Mouse (Mus musculus) frontal cortex, adult 2 months (tissue): ENCODE data around the gene Traf1. TPM values are rescaled to one million over a fixed set of nuclear protein-coding genes. Genes with fewer than 3 reads are reported as not detected.

Experiments
- DNase-seq, 2 experiments: peaks; one replicate each; pipeline ENCODE4 v3.0.0; 2022; ENCODE audit warnings: low spot score in 1 of 2; ENCODE audit errors: extremely low spot score in 1 of 2
- polyA plus RNA-seq: library from polyadenylated mRNA; depleted of rRNA; stranded (reverse); fragments of >200 nt; gene quantifications from 2 replicates; pipeline ENCODE4 v1.2.3, GENCODE M21; 2012; rRNA removed

Traf1 gene
- 3.5 and 4.8 TPM in 2 replicates for polyA plus RNA-seq

DNA sequence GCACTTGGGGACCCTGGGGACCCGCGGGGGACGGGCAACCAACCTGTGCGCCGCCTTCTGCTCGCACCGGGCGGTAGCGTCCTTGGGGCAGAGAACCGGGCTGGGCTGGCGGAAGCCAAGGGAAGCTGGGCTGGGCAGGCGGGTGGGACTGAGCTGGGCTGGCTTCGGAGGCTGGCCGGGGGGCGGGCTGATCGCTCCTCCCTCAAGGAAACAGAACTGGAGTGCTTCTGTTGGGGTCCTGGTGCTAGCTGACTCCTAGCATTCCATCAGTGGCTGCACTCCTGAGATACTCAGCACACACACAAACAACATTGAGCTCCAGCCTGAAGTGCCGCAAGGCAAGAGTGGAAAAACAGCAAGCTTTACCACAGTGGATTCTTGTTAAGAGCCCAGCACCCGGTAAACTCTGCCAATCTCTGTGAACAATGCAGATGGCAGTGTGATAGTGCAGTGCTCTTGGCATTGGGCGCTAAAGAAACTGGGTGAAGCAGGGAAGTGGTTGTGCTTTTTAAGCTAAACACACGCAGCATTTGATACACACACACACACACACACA is at the start of gene Traf1:
Gene Traf1 (minus strand): TSS at position 292 of the 556 bp plus-strand sequence.
- no peak for DNase-seq

DNA sequence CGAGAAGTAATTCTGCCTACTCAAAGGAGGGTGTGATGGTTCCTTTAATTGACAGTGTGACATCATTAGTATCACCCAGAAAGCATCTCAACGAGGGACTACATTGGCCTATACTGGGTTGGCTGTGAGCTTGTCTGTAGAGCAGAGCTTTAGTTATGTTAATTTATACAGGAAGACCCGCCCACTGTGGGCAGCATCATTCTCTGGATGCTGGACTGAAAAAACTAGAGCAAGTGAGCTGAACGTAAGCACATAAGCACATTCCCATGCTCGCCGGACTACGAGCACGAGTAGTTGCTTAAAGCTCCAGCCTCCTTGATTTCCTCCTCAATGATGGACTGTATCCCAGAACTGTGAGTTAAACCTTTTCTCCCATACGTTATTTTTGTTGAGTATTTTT is 37.4 kb upstream of the Traf1 start:
- peak; percentile 63 to 69 for DNase-seq

DNA sequence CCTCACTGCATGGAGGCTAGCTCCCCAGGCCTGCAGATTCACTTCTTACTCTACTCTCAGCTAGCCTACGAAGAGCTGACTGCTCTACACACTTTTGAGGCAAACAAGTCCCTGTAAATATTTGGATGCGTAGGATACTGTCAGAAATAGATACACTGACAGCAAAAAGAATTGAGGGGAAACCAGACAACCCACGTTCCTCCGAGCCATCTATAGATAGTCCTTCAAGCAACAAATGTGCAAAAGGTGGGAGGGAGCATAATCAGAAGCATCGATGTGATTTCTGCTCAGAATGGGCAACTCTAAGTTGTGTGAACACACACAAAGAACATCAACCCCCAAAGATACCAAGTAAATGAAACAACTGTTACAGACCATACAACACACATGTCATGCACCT is 34.9 kb upstream of the Traf1 start:
- peak; percentile 25 to 31 for DNase-seq

DNA sequence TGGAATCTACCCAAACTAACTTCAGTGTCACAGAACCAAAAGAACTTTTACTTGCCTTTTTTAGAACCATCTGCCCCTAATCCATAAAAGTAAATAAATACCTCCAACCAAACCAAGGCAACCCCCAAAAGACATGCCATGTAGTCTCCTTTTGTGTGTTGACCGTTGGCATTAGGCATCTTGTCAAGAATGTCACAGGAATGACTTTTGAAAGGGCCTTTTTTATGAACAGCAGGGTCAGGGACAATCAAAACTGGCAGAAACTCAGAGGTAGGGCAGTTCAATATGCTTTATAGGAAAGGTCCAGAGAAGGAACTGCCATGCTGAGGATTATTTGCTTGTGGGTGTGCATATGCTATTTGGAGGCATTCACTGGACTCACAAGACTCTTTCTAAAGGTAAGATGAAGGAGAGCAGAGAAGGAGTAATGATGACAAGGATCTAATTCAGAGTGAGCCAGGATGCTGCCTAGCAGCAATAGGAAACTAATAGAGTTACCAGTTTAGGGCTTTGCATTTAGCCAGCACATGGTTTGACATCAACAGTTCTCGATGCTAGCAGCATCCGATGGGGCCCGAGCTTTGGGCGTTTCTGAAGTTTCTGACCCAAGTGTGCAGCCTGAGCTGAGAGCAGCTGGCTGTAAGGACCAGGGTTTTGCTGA is 32.3 kb upstream of the Traf1 start:
- no peak for DNase-seq

DNA sequence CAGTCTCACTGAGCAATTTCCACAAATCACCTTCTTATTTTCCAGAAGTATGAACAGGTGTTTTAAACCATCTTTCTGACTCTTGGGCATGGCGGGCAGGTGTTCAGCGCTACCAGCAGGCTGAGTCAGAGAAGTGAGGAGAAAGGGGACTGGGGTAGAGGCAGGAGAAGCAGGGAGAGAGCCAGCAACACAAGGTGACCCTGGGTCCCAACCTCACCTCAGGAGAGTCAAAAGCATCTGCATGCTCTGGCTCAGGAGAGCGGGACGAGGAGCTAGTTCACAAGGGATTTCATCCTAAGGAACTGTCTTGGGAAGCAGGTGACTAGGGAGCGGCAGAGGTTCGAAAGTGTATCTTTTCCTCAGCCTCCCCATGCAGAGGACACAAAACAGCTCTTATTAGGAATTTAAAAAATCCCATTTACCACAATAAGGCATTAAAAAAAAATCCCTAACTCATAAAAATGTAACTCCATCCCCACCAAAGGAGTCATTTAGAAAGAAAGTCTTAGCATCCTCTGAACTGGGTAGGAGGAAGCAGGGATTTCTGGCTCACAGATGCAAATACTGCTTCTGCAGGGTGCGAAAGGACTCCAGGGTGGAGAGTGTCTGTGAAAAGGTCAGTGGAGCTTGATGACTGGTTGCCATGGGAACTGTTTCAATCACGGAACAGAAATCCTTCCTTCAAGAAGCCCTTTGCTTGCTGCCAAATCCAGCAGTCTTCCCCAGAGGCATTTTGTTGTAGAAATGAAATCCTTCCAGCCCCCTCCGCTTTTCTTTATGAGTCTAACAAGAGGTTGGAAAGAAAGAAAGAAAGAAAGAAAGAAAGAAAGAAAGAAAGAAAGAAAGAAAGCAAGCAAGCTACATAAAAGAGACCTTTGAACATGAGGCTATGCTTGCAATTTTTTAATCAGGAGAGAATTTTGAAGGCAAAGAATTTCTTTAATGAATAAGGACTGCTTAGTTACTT is 31.4 kb upstream of the Traf1 start:
- peak; percentile 20 to 62 for DNase-seq

DNA sequence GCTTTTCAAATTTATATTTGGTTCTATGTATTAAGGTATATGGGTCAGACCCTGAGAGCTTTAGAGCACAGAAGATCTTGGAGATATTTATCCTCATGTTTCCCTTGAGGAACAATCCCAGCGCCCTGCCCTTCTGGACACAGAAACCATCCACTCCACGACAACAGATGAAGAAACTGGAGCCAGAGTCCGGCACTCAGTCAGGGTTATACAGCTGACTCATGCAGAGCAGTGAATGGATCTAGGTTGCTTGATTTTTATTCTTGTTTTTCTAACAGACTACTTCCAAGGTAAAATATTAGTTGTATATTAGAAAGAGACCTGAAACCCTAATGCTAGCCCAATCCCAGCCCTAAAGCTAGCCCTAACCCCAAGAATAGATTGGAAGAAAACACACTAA is 30.4 kb upstream of the Traf1 start:
- DNase-seq: no peak

DNA sequence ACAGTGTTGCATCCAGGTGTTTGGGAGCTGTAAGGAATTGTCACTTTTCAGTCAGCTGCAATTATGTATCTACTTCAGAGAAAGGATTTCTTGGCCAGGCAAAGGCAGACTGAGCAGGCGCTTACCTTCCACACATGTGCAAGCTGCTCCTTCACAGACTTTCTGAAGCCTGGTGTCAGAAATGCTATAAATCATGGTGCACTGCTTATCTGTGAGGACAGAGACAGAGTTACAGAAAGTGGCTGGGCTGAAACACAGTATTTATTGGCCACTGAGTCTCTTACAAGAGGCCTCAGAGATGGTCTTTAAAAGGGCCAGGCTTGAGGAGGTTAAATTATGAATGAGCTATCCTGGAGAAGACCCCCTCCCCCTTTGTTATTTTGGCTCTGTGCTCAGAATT is 28.2 kb upstream of the Traf1 start:
- DNase-seq: no peak

DNA sequence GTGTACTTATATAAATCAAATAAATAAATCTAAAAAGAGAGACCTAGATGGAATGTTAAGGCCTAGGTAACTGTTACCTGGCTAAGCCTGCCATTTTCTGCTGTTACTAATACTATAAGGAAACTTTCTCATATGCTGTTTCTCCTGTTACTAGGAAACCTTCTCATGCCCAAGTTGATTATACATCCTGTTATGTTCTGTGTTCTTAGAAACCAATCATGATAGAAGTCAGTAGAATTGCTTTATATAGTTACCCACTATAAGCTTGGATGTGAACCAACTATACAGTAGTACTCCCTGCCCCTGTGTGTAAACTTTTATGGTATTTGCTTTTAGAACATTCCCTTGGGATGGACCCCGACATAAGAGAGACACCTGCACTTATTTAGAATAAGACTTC is 26.0 kb upstream of the Traf1 start:
- no peak for DNase-seq

DNA sequence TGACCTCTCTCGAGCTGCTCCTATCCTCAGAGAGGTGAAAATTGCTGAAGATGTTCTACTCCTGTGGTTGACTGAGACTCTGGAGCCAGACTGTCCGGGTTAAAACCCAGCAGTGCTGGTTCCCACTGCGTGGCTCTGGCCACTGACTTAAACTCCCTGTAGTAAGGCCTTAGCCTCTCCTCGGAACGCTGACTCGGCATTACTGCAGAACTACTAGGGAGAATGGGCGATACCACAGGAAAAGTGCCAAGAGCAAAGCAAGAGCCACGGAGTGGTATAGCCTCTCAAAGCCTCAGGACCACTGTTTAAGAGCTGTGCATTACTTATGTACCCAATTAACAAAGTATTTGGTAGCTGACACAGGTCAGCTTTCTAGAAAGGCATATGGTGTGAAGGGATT is 23.3 kb upstream of the Traf1 start:
- DNase-seq: no peak

DNA sequence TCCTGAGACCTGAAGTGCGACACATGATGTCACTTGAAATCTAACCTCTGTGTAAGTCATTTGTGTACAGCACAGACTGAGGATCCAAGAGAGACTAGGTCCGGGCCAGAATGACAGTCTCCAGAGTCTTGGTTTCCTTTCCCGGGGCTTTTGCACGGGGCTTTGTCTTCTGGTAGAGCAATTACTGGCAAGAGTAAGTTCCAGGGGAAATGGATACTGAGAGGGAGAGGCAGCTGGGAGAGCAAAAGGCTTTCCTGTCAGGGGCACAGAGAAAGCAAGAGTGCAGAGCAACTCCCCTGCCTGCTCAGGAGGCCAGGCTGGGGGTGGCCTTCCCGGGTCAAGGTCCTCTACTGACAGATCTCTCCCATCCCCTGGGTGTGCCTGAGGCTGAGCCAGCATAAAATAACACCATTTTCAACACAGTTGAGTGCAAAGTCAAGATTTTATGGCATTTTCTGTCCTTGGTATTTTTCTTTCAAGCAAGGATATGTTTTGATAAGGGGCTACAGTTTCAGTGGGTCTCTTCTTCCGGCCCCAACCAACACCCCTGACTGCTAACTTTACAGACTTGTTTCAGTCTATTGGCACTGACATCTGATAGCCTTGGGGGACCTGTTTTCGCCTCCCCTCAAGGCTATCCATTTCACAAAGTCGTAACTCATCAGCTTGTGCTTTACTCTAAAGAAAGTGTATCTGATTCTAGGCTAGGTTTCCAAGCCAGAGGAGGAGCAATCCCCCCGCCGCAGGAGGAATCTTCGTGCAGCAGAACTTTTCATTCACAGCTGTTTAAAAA is 21.5 kb upstream of the Traf1 start:
- DNase-seq: no peak

DNA sequence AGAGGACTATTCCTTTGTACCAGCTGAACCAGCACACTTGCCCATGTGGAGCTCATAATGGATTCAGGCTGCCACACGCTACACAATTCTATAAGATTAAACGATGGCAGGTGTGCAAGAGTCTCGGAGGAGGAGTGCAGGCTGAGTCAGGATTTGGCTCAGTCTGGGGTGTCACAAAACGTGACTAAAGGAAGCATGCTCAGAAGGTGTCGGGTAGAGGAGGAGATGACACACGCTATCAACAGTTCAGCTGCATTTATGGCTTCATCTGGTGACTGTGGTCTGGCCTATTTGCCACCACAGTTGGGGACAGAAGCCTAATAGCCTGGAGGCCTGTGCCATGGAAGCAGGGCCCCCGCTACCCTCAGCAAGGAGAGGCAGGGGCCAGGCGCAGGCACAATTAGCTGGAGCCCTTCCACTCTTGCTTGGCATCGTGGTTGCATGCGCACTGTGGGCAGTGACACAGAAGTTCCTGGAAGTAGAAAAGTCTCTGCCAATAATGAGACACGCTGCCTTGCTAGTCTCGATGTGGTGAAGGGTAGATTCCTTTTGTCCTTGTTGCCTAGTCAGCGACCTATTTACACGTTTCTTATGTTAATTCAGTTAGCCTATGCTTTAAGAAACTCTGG is 20.6 kb upstream of the Traf1 start:
- DNase-seq: peak in 1 of 2 experiments; percentile 64

DNA sequence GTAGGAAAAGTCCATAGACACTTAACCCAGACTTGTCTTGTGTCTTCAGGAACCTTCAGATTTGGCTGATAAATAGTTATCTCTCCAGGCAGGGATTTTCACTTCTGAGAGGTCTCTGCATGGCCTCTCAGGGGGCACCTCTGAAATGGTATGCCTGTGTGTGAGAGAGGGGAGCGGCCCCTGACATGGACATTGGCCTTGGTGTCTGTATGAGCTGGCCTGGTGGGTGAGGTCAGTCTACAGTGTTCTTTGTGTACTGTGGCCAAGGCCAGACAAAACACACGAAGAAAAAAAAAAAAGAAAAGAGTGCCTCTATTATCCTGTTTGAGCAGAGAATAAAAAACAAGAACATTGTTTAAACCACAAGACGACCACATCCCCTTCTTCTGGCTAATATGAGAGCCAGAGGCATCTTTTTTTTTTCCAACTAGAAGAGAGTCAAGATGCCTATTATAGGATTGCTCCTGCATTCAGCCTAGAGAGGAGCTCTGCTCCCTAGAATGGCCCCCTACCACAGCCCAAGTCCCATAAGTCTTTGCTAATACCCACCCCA is 18.0 kb upstream of the Traf1 start:
- DNase-seq: no peak

DNA sequence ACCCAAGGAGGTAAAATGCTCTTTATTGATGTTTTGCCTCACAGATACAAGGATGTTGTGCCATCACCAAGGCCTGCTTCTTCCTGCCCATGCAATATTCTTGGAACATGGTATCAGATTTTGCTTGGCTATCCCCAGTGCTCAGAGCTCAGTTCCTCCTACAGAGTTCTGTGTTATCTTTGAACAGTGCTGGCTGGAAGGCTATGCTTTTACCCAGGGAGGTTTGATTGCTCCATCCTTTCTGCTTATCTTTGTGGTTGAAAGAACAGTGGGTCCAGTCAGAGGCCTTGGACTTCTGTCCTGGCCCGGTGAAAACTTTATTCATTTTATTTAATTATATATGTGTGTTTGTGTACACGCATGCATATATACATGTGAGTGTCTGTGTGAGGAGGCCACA is 16.7 kb upstream of the Traf1 start:
- DNase-seq: no peak

DNA sequence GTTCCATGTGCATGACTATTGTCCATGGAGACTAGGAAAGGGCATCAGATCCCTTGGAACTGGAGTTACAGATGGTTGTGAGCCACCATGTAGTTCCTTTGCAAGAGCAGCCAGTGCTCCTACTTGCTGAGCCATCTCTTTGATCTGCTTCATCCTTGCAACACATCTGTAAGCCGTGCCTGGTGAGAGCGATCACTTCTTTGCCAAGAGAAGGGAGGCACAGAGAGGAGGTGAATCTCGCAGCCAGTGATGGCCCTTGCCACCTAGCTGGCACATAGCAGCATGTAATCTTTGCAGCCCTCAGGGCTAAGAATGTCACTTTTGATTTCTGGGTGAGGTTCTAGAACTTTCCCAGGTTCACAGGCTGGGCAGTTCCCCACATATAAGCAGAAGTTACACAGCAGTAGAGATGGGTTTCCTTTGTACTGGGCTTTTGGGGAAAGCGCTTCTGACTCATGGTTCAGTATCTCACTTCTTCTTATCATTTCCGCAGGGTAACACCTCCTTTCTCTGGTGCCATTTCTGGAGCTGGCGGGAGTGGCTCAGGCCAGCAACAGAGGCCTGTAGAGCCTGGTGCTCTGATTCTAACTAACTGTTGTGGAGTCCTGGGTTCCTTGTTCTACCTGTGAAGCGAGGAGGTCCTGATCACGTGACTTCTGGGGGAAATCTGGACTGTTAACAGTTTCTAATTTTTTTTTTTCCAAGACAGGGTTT is 15.5 kb upstream of the Traf1 start:
- DNase-seq: no peak

DNA sequence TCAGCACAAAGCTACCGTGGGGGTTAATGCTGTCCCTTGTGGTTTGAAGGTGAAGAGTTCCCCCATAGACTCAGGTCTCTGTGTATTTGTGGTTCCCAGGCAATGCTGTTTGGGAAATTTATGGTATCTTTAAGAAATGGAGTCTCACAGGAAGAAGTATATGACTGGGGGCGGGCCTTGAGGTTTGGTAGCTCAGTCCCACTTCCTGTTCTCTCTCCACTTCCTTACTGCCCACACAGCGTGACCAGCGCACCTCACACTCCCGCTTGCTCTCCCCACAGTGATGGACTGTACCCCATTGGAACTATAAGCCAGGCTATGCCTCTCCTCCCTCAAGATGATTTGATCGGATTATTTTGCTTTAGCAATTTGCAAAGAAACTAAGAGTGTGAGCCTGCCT is 14.9 kb upstream of the Traf1 start:
- no peak for DNase-seq

DNA sequence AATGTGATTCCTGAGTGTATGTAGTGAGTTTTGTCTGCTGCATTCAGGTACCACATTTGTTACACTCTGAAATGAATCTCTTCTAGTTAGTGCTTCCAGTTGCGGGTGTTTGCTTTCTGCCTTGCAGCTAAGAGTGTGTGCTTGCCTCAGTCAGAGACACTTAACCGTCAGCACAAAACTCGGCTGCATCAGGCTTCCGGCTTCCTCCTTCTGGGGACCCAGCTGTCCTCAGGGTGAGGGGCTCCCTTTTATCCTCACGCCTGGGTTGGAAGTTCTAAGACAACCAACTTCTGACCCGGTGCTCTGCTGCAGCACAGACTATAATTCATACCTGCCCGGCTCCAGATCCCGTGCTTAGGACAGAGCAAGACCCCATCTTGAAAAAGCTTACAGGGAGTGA is 11.5 kb upstream of the Traf1 start:
- no peak for DNase-seq

DNA sequence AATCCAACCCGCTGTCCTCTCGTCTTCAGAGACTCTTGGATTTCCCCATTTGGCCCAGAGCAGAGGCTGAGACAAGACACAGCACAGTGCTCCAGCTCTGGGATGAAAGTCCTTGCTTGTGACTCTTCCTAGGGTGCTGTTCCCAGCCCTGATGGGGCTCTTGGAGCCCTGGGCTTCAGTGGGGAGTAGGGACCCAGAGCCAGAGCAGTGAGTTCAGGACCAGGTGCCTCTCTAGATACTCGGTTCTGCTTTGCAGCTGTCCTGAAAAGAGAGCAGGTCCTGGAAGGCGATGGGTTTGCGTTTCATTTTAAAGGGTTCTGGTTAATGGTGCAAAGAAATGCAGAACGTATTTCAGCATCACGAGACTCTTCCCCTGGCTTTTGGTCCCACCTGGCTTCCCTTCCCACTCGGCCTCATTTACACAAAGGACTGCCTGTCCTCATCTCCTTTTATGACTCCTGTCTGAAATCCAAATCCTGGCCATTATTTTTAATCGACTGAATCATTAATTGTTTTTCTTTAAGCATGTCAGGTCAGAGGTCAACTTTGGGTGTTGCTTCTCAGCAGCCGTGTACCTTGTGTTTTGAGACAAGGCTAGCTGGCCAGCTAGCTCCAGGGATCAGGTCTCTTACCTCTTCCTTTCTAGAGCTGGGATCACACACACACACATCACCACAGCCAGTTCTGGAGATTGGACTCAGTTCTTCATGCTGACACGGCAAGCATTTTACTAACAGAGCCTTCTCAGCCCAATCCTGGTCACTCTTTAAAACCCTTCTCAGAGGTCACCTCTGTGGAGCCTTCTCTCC is 9.7 kb upstream of the Traf1 start:
- no peak for DNase-seq

DNA sequence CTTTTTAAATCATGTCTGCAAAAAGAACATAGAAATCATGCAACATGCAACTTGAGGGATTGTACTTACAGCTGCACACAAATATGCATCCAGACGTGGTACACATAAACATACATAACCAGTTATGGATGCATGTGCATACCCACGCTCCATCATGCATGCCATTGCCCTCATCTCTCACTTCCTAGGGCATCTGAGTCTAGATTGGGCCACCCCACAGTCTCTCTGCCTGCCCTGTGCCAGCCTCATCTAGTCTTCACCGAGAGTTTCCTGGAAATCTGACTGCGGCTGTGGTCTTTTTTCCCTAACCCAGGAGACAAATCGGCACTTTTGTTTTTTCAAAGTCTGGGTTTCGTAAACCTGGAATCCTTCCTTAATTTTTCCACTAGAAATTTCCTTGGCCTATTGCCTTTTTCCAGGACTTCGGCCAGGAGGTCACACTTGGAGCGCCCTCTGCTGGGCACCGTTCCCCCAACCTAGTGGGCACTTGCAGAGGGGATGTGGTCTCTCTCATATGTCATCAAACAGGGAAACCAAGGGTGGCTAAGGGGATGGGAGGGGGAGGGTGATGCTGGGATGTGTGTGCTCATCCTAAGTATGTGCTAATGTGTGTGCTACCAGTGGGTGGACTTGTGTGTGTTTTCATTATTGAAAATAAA is 8.6 kb upstream of the Traf1 start:
- DNase-seq: peak in 1 of 2 experiments; percentile 63
